Mouse (Mus musculus) right cerebral cortex, postnatal 25 days (tissue): ENCODE data around the gene Col24a1.

ENCODE experiments used
- DNase-seq: peaks from one replicate; pipeline ENCODE4 v3.0.0; 2022

Col24a1 gene

GRCm38 (mm10) chr3:145471094-145471493 is 178.8 kb downstream of the Col24a1 start:
- DNase-seq: no peak

- no peak for DNase-seq
Measured at GRCm38 (mm10) chr3:145474163-145474562, 181.9 kb downstream of the Col24a1 start.

DNA sequence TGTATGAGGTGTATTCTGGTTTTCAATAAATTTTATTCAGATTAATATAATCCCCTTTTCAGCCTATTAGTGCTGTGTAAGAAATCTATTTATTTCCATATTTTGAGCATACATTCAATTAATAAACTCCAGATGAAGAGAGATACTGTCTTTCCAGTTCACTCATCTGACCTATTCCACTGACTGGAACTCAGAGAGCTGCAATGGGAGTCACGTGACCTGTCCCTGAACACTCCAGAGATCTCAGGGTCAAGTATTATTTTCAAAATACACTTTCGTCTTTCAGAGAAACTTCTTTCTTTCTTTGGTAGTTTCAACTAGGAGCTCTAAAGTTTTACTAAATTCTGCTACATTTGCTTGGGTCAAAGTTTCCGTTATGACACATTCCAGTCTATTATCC is 184.4 kb downstream of the Col24a1 start:
- DNase-seq: no peak

DNA sequence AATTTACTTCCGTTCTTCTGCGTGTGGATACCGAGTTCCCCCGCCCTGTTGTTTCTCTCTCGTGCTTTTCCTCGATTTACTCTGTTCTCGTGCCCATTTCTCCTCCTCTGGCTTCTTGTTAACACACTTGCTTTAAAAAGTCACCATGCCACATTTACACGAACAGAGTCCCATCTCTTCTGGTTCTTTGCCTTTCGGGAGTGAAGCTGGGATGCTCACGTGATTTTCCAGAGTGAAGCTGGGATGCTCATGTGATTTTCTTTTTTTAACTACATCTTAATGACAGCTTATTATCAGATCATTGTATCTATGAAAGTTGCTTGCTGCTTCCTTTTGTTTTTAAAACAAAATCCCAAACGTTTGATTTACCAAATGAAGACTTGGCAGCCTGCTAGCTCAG is 184.8 kb downstream of the Col24a1 start:
- DNase-seq: no peak

- no peak for DNase-seq
Measured at GRCm38 (mm10) chr3:145478446-145478845, 186.2 kb downstream of the Col24a1 start.

GRCm38 (mm10) chr3:145490279-145490678 is 198.0 kb downstream of the Col24a1 start:
- no peak for DNase-seq

DNA sequence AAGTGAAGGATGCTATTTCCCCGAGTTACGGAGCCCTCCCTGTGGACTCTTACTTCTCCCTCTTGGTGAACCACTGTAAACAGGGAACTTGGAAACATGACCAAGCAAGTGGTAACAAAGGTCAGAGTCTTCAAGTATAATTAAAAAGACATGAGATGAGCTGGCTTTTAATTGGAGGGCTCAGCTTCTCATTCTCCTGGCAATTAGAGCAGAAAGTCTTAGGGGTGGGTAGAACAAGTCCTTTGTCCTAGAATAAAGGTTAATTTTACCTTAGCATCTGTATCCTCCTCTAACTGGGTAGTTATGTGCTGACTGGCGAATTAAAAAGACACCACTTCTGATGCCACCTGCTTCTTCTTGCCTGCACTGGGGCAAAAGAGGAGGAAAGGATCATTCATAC is 199.1 kb downstream of the Col24a1 start:
- no peak for DNase-seq

GRCm38 (mm10) chr3:145498127-145498526 is 205.9 kb downstream of the Col24a1 start:
- no peak for DNase-seq

DNA sequence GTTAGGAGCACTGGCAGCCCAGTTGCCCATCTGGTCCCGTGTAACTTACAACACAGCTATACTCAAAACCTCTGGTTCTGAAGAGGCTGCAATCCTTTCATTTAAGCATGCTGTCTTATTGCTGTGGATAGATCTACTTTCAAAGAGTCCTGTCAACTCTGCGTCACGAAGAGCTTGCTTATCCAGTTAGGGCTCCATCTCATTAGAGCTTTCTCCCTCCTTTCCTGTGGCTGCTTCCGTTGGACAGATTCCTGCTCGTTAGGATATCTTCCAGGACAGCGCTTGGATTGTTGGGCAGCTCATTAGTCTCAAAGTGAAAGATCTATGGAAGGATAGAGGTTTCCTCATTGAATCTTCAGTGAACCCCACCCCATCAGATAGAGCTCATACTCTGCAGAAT is 206.6 kb downstream of the Col24a1 start:
- no peak for DNase-seq

- DNase-seq: no peak
Measured at GRCm38 (mm10) chr3:145504830-145505229, 212.6 kb downstream of the Col24a1 start.

- no peak for DNase-seq
Measured at GRCm38 (mm10) chr3:145508550-145508949, 216.3 kb downstream of the Col24a1 start.

DNA sequence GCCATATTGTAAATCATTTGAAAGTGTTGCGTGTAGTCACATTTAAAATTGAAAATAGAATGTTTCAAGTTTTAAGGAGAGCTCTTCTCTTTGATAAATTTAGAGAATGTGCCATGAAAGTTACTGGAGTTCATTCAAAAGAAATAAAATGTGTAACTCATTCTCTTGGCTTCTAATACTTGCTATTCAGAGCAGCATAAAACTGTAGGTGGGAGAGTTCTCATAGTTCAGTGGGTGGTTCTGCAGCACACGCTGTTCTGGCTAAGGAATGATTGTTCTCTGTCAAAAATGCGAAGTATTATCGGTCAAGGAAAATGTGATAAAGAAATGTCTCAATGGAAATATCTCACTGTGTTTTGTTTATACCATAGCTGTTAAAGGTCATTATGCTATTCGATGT is 221.9 kb downstream of the Col24a1 start:
- no peak for DNase-seq

- no peak for DNase-seq
Measured at GRCm38 (mm10) chr3:145521528-145522080, 229.3 kb downstream of the Col24a1 start.

DNA sequence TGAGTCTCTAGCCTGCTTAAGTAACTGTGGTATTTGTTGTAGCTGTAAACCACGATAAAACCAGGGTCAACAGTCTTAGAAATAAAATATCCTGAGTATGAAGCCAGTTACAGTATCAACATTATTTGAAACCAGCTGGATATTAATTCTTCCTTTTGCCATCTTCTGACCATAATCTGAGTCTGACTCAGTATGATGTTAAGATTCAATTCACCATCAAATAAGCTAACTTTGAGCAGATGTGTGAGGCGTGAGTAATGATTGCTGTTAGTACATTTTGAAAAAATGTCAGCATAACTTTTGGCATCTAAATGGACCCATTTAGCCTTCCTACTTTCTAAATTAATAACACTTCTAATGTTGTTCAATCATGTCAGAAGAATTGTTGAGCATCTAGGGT is 230.0 kb downstream of the Col24a1 start:
- no peak for DNase-seq

DNA sequence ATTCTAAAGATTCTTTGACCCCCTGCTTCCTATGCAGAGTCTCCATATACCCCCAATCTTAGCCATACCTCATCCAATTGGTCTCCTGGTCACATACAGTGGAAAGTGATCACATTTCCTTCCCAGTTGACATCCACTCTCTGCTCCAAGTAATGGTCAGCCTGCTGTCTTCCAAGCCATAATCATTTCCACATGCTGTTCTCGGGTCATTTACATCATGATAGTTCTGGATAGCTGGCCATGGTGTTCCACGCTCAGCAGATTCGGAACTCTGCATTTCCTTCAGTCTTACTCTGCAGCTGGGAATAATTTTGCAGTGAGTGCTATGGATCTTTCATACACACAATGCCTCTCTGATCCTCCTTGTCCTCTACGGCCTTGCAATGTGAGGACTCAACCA is 233.0 kb downstream of the Col24a1 start:
- DNase-seq: no peak

DNA sequence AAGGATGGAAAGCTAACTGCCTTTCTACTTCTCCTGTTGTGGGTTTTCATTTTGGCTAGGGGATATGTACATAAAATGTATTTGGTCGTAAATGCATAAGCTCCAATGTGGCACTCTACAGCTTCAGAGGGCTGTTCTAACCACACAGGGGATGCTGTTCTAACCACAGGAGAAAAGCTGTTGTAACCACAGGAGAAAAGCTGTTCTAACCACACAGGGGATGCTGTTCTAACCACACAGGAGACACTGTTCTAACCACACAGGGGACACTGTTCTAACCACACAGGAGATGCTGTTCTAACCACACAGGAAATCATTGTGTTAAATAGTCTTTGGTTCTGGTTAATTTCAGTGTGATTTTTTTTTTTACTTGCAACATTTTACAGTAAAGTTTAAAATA is 245.6 kb downstream of the Col24a1 start:
- no peak for DNase-seq

DNA sequence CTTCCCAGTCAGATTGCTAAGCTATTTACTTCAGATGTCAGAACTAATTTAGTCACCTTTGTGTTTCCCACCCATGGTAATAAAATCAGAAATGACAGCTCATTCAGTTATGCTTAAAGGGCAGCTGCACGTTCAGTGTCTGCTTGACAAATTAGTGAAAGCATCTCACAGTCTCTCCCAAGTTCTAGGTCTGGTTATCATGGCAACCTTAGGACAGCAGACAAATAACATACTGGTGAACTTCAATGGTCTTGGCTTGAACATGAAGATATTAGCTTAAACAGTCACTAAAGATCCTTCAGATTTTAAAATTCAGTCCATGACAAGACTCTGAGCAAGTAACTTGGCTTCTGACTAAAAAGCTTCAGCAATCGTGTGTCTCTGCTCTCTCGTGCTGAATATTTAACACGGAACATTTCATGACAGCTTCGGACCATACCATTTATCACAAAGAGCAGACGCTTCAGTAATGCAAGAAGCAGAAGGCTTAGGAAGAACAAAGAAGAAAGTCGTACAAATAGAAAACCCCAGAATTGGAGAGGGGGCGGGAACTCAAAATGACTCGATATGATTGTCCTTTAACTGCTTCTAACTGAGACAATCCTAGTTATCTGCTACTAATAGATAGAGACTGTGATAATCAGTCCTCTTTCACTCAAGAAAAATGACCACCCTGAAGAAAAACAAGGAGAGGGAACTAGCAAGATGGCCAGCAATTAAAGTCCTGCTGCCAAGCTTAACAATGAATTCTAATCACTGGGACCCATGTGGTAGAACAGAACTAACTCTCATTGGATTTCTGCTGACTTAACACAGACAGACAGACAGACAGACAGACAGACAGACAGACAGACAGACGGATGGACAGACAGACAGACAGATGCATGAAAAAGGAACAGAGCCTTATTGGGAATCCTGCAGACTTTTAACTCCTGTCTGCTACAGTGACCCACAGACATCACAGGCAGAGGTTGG is 256.5 kb downstream of the Col24a1 start:
- DNase-seq: no peak

DNA sequence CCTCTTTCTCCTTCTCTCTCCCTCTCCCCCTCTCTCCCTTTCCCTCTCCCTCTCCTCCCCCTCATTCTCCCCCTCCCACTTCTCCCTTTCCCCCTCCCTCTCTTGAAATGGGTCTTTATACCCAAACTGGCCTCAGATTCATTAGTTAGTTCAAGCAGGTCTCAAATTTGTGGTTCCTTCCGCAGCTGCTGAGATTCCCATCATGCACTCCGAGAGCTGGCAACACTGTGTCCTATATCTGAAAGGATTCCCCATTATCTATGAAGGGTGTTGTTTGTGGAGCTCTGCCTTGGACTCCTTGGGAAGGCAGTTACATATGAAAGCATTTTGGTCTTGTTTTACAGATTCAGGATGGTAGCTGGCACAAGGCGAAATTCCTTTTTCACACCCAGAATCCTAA is 257.9 kb downstream of the Col24a1 start:
- DNase-seq: no peak

GRCm38 (mm10) chr3:145554388-145554787 is 262.1 kb downstream of the Col24a1 start:
- DNase-seq: no peak

- DNase-seq: no peak
Measured at GRCm38 (mm10) chr3:145556206-145556605, 263.9 kb downstream of the Col24a1 start.

GRCm38 (mm10) chr3:145559675-145560074 is 267.4 kb downstream of the Col24a1 start:
- DNase-seq: no peak

DNA sequence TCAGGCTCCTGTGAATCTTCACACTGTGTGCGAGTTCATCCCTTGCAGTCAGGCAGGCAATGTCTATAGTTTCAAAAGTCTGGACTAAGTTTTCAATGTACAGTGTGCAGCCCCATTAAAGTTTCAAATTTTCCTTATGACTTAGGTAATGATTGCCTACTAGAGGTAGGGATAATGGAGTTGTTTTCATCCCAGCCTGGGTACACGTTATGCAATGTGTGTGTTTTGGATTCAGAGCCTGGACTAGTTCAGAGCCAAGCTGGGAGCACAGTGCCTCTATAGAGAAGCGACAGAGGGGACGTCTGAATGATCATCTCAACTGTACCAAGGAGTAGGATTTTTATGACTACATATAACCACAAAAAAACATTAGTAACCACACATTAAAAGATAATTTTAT is 267.8 kb downstream of the Col24a1 start:
- no peak for DNase-seq

- no peak for DNase-seq
Measured at GRCm38 (mm10) chr3:145574468-145574867, 282.2 kb downstream of the Col24a1 start.

DNA sequence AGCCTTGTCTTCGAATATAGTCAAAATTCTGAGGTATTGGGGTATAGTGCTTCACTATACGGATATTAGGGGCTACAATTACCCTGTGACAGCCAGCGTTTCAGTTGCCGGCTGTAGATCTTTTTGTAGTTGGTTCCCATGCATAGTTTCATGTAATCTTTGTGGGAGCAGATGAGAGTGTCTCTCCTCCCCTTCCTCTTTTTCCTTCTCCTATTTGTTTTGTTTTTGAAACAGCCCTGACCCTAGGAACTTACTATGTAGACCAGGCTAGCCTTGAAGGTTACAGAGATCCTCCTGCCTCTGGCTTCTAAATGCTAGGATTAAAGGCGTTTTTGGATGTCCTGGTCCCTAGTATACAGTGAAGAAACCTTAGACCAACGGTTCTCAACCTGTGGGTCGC is 283.1 kb downstream of the Col24a1 start:
- no peak for DNase-seq
